Mouse (Mus musculus): Measurements from ENCODE around the gene Cox17. TPM values are rescaled to one million over a fixed set of nuclear protein-coding genes. Genes with fewer than 3 reads are reported as not detected.

The Cox17 gene
- total RNA-seq, 2 experiments from 2014 or later: 345 to 380 TPM

DNA sequence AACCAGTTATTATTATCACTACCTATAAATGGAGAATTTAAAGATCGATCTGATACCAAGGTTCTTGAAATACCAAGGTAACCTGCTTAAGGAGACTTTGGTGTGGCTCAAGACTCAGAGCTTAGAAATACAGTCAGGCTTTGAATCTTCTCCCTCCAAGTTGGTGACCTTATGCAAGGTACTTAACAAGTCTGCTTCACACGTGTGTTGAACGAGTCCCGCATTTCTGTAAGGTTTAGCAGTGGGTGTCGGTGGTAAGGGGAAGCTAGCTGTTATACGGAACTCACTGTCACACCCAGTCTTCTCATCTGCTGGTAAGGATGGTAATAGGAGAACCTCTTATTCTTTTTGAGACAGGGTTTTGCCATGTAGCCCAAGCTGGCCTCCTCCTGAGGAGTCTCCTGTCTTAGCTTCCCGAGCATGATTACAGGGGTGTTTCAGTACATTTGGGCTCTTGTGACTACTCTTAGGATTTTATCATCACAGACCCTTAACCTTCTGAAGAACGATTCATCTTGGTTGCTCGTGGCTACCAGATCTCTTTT, 1.5 kb downstream of the Cox17 start:
- DNase-seq: peak in 1 of 2 experiments; percentile 14

- no peak for DNase-seq
Measured at GRCm38 (mm10) chr16:38349881-38350280, 3.1 kb downstream of the Cox17 start.

GRCm38 (mm10) chr16:38350361-38350855, 3.6 kb downstream of the Cox17 start:
- DNase-seq: peak; percentile 74 to 89

DNA sequence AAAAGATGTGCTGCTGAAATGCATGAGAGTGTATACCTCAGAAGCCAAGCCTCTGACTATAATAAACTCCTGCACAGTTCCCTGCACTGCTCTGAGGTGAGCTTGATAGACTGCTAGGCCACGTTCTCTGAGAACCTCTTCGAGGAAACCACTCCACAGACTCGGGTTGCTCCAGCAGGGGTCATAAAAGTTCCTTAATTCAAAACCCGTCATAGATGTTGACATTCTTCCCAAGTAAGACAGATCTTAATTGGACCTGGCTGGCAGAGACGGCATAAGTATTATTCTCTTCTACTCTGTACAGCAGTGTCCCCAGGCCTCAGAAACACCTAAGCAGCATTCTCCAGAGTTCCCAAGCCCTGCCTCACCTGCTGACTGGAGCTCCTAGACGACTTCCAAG, 4.1 kb downstream of the Cox17 start:
- peak in 1 of 2 experiments; percentile 47 for DNase-seq

GRCm38 (mm10) chr16:38352031-38352430, 5.2 kb downstream of the Cox17 start:
- peak; percentile 69 to 73 for DNase-seq

DNA sequence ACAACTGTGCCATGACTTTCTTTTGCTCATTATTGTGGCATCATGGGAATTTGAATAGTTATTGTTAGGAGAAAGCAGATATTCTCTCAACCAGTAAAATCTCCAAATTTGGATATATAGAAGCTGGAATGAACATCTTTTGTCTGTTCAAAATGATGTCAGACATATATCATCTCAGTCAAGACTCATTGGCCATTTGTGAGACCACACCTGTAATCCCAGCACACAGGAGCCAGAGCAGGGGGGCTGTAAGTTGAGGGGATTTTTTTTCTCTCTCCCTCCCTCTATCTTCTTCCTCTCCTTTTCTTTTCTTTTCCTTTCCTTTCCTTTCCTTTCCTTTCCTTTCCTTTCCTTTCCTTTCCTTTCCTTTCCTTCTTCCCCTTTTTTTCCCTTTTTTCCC, 6.1 kb downstream of the Cox17 start:
- no peak for DNase-seq

- DNase-seq: no peak
Measured at GRCm38 (mm10) chr16:38353642-38354041, 6.9 kb downstream of the Cox17 start.

DNA sequence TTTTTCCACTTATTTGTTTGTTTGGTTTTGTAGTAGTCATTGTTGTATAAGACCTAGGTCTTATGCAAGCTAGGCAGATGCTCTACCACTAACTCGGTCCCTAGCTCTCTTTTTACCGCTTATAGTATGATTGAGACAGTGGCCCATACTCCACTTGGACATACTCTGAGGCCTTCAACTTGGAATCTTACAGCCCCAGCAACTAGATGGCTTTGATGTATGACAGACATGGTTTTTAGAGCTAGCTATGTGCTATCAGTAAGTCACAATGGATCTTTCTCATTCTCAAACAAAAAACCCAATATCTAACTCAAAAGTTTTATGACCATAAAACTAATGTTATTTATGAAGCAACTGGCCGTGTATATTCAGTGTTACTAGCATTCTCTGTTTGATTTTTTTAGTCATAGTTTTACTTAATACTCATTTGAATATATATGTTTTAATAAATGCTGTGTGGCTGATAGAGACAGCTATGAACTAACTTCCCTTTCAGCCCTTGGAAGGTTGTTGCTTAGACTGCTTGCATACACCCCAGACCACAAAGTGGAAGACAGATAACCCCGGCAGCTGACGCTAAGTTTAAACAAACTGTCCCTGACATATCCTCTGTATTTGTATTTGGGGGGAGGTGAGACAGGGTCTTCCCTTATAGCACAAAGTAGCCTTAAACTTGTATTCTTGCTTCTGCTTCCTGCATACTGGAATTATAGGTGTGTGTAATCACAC, 7.6 kb downstream of the Cox17 start:
- no peak for DNase-seq

- no peak for DNase-seq
Measured at GRCm38 (mm10) chr16:38358256-38358812, 11.5 kb downstream of the Cox17 start.

GRCm38 (mm10) chr16:38359241-38359640, 12.4 kb downstream of the Cox17 start:
- DNase-seq: no peak

DNA sequence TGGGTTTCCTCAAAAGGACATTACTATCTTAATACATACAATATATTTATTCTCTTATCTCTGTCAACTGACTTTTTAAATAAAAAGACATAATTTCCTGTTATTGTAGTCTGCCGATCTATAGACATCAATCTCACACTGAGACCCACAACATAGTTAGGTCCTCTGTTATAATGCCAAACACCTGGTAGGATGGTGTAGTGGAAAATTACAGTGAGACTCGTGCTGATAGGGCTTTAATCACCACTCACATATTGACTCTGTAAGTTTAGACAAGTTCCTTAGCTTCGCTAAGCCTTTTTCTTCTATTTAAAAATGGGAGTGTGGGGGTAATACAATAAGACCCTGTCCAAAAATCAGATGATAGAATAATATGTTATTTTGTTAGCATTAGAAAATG, 13.1 kb downstream of the Cox17 start:
- DNase-seq: no peak

- peak in 1 of 2 experiments; percentile 36 for DNase-seq
Measured at GRCm38 (mm10) chr16:38360317-38360716, 13.5 kb downstream of the Cox17 start.

DNA sequence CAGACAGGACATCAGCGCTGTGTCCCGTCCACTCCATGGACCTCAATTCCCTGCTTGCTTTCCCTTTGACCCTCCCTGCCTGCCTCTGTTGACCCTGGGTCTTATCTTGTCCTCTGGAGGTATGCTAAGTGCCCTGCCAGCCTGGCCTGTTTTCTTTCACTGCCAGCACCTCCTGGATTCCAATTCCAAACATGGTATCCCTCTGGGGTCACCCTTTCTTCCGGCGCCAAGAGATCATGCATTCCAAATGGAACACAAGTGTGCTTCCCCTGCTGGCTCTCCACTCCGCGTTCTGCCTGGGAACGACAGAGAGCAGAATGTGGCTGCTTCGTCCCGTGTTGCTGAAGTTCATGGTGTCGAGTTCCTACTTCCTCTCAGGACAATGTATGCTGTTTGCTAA, 15.1 kb downstream of the Cox17 start, which contains the start of gene Popdc2:
Gene Popdc2, plus strand, starts transcription at position 277 of the 400 bp plus-strand sequence.
- peak; percentile 84 to 91 for DNase-seq

GRCm38 (mm10) chr16:38362493-38363255, 15.9 kb downstream of the Cox17 start:
- no peak for DNase-seq

DNA sequence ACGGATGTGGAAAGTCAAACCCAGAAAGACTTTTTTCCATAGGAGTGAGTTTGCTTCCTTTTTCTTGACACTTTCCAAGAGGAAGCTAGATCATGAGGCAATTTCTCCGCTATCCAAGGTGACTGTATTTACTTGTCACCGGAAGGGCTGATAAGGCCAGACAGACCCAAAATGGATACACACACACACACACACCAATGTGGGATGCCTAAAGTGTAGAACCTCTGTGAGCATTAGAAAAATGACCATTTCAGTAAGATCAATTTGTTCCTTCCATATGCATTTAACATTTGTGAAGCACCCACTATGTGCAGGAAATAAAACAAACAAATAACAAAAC, 16.4 kb downstream of the Cox17 start:
- DNase-seq: no peak

DNA sequence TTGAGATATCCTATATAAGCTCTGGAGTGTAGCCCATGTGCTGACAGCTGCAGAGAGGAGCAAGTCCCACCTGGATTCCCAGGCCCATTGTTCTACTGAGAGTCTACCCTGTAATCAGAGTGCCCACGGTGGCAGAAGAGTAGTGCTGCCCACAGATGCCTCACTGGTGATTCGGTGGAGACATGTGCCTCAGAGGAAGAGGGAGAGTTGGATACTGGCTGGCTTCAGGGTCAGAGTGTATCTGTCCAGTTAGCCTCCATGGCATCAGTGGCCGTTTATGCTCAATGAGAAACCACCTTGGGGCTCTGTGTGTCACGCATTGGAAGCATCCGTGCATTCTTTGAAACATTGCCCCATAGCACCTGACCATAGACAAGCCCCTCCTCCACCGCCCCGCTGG, 16.9 kb downstream of the Cox17 start:
- peak in 1 of 2 experiments; percentile 29 for DNase-seq

- DNase-seq: no peak
Measured at GRCm38 (mm10) chr16:38365390-38365789, 18.6 kb downstream of the Cox17 start.

- no peak for DNase-seq
Measured at GRCm38 (mm10) chr16:38366231-38366630, 19.4 kb downstream of the Cox17 start.

DNA sequence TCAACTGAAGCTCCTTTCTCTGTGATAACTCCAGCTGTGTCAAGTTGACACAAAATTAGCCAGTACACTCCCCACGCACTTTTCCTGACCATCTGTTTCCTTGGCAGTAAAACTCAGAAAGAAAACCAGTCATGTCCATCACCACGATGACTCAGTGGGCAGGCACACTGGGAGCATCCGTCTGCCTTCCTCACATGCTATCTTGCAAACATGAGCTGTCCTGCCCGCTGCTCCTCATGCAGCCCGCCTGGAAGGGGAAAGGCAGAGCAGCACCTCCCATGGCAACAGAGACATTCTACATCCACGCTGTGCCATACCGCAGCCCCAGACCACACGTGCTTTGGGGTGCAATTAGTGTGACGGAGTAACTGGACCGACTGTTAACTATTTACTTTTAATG, 21.5 kb downstream of the Cox17 start:
- peak; percentile 62 to 78 for DNase-seq

DNA sequence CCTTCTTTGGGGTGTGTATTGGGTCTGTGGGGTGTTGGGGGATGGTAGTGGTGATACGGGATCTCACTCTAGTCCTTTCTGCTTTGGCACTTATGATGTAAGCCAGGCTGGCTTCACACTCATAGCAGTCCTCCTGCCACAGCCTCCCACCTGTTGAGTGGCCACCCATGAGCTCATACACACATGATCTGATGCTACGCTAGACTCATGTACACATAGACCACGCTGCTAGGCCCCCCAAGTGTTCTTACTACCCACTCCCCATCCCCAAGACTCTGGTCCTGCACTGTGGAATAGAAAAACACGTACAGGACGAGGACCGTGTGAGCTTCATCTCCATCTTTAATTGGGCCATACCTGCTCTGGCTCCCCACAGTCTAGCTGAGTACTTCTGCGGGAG, 22.2 kb downstream of the Cox17 start:
- DNase-seq: no peak

GRCm38 (mm10) chr16:38369431-38369830, 22.6 kb downstream of the Cox17 start:
- no peak for DNase-seq

GRCm38 (mm10) chr16:38369992-38370484, 23.2 kb downstream of the Cox17 start:
- DNase-seq: no peak

Data from heart, adult 18-20 months (tissue).